Mouse (Mus musculus): ENCODE results near the gene Abcb10. TPM values are rescaled to one million over a fixed set of nuclear protein-coding genes. Genes with fewer than 3 reads are reported as not detected.
A peak's percentile ranks its signal among the peaks of the same experiment; 100 is the strongest.
"Not testable (repeated sequence)": the region's sequence is repeated elsewhere in the genome, so short reads cannot be mapped to it uniquely, and the experiment has no call there.

Abcb10 gene
- total RNA-seq, 2 experiments from 2014 or later = 39.6 to 45.6 TPM

DNA sequence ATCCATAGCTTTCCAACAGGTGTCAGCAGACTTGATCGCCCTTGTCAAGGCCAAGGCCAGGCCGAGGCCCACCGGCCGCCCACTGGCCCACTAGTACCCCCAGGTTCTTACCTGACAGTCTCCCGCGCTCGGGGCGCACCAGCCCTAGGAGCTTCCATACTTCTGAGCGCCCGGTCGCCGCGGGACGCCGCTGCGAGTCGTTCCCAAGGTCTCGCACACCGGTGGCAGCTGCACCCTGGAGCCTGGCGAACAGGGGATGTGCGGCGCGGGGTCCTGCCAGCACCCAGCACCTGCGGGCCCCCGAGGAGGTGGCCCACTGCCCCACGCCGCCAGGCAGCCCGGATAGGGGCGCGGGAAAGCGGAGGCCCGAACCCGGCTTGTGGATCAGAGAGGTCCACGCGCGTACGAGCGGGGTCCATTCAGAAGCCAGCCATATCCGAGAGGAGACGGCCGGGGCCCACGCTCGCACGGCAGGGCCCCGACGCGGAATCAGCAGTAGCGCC is 580 bp downstream of the Abcb10 start:
- intact Hi-C loops (cut with DNase I) = loop anchor here (2.0 kb wide), 2 partner anchors 32 to 38 kb away; partner anchors contain the start of genes Taf5l and Urb2
- DNase-seq = no peak

DNA sequence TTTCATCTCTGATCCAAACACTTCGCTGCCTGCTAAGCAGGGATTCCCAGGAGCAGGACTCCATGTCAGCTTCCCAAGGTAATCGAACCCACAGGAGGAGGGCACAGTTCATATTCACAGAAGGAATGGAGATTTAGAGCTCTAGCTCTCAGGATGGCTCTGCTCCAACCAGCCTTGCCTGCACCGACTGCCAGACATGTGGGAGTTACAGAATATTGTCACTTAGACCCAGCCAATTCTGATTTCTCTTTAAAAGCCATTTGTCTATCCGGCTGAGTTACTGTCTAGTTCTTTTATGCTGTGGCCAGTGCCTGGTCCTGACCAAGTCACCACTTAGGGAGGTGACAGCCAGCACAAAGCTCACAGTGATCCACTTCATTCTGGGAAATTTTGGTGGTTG is 1.2 kb downstream of the Abcb10 start:
- intact Hi-C loops (cut with DNase I) = loop anchor here (2.0 kb wide), 2 partner anchors 31 to 39 kb away; partner anchors contain the start of genes Taf5l and Urb2
- peak; percentile 43 to 50 for DNase-seq

DNA sequence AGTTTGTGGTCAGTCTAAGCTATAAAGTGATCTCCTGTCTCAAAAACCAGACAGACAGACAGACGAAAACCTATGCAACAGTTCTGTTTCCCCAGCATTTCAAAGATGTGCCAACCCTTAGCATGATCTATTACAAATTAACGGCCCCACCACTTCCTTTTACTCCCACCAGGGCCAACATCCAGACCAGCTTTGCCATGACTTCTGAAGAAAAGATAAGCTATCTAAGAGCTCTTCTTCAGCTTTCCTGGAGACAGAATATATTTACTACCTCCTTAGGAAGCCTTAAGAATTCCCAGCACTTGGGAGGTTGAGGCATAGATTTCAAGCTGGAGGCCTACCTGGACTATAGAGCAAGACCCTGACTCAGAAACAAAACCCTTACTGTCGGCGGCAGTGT is 2.7 kb downstream of the Abcb10 start:
- intact Hi-C loops (cut with DNase I) = no loop called here
- no peak for DNase-seq

DNA sequence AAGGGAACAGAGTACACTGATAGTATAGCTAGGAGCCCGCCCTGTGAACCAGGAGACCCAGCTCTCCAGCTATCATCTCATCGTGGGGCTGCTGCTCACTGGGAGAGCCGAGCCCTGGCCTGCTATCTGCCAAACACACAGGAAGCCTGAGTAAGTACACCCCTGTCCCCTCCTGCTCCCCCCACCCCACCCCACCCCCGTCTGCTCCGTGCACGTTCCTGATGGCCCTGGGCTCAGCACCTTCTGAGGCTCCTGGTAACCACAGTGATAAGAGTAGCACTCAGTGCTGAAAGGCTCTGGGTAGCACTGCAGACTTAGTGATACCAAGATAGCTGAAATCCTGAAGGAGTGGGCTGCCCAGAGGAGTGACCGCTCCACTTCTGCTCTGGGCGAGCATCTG is 4.0 kb downstream of the Abcb10 start:
- intact Hi-C loops (cut with DNase I) = no loop called here

DNA sequence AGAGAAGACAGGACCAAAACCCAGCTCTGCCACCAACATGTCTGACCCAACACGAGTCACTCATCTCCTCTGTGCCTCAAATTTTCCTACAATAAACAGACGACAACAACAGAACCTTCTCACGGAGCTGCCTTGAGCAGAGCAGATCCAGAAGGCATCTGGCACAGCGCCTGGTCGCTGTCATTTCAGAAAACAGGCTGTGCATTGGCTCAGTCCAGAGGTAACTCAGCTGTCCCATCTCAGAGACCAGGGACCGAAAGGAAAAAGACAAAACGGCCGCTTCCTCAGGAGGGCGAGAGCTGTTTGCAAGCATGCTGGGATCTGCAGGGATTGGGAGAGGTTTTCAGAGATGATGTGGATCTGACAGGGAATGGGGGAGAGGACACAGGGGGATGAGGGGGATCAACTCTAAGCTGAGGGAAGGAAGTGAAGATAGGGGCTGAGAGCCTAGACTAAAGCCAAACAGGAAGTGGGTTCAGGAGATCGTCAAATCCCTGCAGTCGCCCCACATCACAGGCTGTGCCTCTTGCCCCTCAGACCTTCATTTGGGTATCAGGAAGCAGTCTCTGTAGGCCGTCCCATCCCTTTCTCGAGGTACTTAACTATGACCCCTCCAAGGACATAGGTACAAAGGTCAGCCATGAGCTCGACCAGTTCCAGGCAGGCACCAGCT is 4.6 kb downstream of the Abcb10 start:
- DNase-seq = peak; percentile 73 to 79
- intact Hi-C loops (cut with DNase I) = no loop called here

More for the DNA sequence above, 4.0 kb downstream of the Abcb10 start:
- DNase-seq = no peak

DNA sequence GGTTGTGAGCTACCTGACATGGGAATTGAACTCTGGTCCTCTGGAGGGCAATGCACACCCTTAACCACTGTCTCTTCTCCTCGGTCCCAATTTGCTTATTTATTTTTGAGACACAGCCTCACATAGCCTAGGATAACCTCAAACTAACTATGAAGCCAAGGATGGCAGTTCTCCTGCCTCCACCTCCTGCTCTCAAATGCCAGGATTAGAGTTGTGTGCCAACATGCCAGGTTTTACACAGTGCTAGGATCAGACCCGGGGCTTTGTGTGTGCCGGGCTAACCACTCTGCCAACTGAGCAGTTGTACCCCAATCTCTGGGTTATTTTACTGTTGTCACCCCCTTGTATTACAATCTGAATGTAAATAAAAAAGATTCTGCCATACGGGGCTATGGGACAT is 5.4 kb downstream of the Abcb10 start:
- no peak for DNase-seq
- intact Hi-C loops (cut with DNase I) = no loop called here

DNA sequence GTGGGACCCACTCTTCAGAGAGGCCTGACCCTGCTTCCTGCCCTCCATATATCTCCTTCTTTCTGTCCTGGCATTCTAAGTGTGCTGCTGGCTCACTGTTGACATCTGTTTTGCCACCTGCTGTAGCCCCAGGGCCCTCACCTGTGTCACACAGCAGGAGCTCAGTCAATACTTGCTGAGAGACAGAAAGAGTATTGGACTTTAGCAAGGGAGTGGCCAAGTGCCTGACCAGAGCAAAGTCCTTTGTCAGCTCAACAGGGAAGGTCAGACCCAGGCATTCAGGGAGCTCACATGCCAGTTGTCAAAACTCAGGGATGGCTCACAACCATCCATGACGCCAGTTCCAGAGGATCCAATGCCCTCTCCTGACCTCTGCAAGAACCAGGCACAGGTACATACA is 9.4 kb downstream of the Abcb10 start:
- DNase-seq = no peak
- intact Hi-C loops (cut with DNase I) = no loop called here

DNA sequence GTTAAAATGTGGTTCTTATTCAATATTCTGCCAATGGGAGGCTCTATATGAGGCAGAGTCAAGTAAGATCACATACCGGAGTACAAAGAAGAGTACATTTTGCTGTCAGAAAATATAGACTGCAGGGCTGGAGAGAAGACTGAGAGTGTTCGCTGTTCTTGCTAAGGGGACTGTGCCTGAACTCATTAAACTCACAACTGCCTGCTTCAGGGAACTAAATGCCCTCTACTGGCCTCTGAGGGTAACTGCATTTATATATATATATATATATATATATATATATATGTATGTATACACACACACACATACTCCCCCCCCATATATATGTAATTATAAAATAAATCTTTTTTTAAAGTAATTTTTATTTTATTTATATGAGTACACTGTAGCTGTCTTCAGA is 16.0 kb downstream of the Abcb10 start:
- intact Hi-C loops (cut with DNase I) = no loop called here
- no peak for DNase-seq

DNA sequence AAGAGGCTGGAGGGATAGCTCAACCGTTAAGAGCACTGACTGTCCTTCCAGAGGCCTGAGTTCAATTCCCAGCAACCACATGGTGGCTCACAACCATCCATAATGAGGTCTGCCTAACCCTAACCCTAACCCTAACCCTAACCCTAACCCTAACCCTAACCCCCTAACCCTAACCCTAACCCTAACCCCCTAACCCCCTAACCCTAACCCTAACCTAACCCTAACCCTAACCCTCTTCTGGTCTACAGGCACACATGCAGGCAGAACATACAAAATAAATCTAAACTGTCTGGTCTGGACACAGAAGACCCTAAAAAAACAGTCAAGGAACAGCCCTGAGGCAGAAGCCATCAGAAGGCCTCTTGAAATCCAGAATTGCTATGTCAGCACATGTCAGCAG is 21.6 kb downstream of the Abcb10 start:
- DNase-seq = no peak
- intact Hi-C loops (cut with DNase I) = no loop called here

DNA sequence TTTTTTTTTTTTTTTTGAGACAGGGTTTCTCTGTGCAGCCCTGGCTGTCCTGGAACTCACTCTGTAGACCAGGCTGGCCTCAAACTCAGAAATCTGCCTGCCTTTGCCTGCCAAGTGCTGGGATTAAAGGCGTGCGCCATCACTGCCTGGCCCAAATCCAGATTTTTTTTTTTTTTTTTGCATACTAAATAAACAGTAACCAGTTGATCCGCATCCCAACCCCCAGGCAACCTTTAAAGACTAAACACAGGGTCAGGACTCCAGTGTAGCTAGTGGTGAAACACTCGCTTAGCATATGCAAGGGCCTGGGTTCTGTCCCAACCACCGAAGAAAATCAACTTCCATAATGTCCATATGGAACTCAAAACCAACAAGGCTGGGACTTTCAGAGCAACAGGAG is 22.4 kb downstream of the Abcb10 start:
- intact Hi-C loops (cut with DNase I) = not testable (repeated sequence)

DNA sequence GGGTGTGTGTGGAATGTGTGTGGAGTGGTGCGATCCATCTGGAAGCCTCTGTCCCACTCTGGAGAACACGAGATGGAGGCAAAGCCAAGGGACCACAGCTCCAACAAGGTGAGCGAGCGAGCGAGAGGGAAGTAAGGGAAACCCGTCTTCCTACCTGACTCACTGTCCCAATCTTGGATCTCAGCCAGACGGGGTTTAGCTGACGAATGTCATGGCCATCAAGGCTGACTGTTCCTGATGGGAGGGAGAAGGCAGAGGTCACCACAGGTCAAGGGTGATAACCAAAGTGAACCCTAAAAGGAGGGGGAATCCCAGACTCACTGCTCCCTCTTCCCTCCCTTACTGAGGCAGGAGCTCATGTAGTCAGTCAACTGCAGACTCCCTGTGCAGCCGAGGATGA is 22.9 kb downstream of the Abcb10 start:
- no peak for DNase-seq
- intact Hi-C loops (cut with DNase I) = no loop called here

More for the DNA sequence above, 22.4 kb downstream of the Abcb10 start:
- DNase-seq = not testable (repeated sequence)

DNA sequence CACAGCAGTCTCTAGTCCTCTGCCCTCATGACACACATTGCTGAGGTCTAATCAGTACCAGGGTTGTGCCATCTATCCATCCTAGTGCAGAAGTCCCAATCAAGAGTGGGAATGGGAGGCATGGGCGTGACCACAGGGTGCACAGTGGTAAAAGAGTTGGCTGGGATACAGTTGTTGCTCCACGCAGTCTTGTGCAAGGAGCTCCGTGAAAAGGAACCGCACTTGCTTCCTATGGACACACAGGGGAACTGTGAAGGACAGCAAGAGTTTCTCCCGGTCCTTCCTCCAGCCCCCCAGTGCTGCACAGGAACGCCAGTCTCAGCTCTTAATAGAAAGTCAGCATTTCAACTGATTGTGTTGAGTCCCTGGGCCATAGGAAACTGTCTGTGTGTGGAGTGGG is 23.4 kb downstream of the Abcb10 start:
- intact Hi-C loops (cut with DNase I) = no loop called here
- DNase-seq = no peak

DNA sequence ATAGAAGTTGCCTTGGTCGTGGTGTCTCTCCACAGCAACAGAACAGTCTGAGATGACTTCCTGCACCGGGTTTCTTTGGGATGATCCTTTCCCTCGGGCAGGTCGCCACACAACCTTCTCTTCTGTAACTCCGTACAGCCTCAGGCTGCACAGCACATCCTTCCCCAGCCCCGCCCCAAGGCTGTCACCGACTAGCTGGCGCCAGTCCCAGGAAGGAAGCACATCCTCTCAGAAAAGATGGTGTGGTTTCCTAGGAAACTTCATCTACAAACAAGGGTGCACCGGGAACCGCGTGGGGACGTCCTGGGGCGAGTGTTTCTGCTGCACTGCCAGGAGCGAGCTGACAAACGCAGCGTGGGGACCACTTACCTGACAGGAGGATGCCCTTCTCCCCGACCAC is 24.8 kb downstream of the Abcb10 start:
- DNase-seq = peak; percentile 11 to 37
- intact Hi-C loops (cut with DNase I) = no loop called here

DNA sequence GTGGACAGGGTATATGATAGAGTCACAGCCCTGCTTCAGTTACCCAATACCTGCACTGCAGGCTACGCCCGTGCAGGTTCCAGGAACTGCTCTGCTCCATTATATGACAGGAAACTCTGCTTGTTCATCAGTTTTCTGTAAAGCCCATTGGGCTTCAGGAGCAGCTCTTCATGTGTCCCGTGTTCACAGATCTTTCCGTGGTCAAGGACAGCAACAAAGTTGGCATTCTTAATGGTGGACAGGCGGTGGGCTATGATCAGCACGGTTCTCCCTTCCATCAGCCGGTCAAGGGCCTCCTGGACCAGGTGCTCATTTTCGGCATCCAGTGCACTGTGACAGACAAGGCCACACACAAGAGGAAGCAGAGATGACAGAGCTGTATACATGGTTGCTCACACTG is 28.7 kb downstream of the Abcb10 start:
- intact Hi-C loops (cut with DNase I) = no loop called here
- no peak for DNase-seq

DNA sequence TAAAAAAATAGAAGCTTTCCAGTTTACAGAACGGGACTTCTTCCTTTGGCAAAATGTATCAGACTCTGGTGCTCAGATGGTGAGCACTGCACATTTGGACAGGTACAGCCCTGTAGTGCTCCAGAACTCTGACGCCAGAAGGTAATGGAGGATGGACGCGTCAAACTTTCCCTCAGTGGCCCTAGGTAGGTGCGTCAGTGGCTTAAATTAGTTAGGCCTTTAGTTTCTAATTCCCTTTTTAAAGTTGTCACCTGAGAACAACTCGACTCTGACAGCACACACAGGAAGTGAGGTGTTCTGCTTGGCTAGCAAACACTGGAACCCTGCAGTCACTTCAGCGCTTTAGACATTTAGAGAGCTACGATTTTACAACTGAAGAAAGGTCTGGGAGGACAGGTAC is 29.2 kb downstream of the Abcb10 start:
- DNase-seq = no peak
- intact Hi-C loops (cut with DNase I) = no loop called here

DNA sequence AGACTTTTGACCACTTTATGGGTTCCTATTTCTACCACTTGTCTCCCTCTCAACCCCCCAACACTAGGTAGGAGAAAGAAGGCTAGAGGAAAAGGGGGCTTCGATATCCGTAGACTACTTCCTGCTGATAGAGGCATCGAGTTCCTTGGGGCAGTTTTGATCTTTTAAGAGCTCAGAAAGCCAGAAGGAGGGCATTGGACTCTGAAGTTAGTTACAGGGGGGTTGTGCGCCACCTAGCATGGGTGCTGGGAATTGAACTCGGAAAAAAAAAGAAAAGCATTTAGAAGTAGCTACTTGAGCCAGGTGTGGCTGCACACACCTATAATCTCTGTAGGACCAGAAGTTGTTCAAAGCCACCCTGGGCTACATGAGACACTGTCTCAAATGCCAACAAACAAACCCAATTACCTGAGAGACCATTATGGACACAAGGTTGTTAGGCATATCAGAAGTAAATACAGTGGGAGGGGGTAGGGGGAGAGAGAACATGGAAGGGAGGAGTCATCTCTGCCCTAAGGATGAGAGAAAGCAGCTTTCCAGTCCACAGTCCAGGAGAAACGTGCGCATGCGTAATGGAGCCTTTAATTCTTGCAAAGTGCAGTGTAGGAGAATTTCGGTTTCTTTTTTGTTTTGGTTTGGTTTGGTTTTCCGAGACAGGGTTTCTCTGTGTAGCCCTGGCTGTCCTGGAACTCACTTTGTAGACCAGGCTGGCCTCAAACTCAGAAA is 32.7 kb downstream of the Abcb10 start:
- DNase-seq = peak; percentile 61 to 75
- intact Hi-C loops (cut with DNase I) = loop anchor here (2.0 kb wide), 1 partner anchor 33 kb away; the partner anchor contains the start of gene Abcb10

DNA sequence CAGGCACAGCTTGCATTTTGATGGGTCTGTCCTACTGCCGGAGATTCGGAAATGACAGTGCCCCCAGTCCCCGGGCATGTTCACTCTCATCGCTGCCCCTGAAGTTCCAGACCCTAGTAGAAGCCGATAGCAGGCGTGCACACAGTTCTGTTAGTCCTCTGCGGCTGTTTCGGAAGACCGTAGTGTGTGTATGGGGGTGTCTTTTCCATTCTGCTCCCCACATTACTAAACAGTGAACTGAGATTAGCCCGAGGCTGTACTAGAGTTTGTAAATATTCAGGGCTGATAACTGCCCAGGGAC is 33.3 kb downstream of the Abcb10 start:
- no peak for DNase-seq
- intact Hi-C loops (cut with DNase I) = loop anchor here (2.0 kb wide), 1 partner anchor 71 kb away; the partner anchor contains the start of genes Taf5l and Urb2

DNA sequence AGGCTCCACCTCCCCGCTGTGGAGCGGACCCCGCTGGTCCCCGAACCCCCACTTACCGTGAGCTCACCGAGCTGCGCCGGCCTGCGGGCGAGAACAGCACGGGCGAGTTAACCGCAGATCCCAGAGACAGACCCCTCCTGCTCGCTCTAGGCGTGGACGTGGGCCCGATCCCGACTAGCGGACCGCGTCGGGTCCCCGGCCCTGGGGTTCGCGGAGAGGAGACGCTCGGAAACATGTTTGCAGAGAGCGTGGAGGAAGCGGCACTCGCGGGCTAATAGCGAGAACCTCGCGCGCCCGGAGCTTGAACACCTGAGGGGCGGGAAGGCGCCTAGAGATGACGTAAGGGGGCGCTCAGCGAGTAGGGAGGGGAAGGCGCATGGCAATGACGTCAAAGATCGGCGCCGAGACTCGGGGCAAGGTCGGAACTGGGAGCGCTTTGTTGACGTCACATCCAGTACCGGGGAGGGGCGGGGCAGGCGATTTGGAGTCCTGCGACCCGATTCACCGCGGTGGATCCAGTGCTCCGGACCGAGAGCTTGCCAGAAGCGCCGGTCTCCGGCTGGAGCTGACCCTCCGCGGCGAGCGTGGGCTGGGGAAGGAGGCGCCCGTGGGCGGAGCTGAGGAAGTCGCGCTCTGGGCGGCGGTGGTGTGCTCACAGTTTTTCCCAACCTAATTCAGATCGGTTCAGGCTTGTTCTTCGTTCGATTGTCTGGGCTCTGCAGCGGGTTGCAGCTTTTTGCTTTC is 33.8 kb downstream of the Abcb10 start, which contains the start of gene Nup133:
Gene Nup133 (minus strand): TSS at position 324 of the 744 bp plus-strand sequence.
- intact Hi-C loops (cut with DNase I) = loop anchor here (2.0 kb wide), 1 partner anchor 72 kb away; the partner anchor contains the start of genes Taf5l and Urb2
- peak; percentile 99 to 100 for DNase-seq

DNA sequence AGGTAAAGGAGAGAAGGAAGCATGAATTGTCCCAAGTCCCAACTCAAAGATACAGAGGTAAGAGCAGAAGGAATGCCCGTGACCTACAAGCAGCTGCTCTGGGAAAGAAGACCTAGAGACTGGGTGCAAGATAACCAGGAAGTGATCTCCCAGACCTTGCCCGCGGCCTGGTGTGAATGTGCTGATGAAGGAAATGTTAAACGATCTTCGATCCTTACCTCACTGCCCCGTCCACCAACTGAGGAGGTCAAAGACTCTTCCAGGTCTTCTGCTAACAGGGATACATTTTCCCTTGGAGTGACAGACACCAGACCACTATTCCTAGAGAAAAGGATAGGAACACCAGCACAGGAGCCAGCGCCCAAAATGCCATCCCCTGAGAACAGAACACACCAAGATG is 53.9 kb downstream of the Abcb10 start:
- no peak for DNase-seq
- intact Hi-C loops (cut with DNase I) = no loop called here

DNA sequence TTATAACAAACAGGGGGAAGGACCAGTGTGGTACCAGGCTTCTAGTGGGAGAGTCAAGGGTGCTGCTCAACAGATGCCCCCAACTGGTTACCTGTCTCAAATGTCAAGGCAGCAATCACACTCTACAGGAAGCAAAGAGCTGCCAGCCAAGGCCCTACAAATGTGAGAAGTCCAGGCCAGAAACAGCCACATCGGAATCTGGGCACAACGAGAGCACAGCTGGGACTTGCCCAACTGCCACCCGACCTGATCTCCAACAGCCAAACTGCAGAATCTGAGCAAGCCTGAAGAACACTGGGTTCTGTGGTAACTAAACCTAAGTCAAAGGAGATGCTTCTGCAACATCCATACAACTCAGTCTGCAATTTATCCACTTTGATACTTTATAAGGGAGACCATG is 57.3 kb downstream of the Abcb10 start:
- DNase-seq = no peak
- intact Hi-C loops (cut with DNase I) = no loop called here

DNA sequence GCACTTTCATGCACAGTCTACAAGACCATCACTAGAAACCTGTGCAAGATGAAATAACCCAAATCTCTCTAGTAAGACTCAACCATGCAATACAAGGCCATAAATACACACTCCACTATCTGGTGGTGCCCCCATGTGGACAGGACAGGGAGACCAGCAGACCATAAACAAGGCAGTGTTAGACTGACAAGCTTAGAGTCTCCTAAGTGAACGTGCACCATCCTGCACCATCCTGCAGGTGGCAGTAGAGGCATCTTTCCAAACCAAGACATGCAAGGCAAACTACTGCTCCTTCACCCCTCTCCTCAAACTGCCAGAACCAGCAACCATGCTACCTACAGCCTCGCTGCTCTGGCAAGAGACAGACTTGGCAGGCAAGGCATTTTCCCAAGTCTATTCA is 58.2 kb downstream of the Abcb10 start:
- intact Hi-C loops (cut with DNase I) = loop anchor here (1.0 kb wide), 2 partner anchors 134 to 425 kb away; no protein-coding TSS in a partner anchor

More for the DNA sequence above, 58.2 kb downstream of the Abcb10 start:
- peak; percentile 81 to 91 for DNase-seq
